Mouse (Mus musculus): Measurements from ENCODE around the gene Mup6. TPM values are rescaled to one million over a fixed set of nuclear protein-coding genes. Genes with fewer than 3 reads are reported as not detected.

Mup6 gene
- not detected for total RNA-seq (2021)
- not detected in 2 replicates for polyA plus RNA-seq (2012; rRNA removed)
- long read RNA-seq: 0 reads

DNA sequence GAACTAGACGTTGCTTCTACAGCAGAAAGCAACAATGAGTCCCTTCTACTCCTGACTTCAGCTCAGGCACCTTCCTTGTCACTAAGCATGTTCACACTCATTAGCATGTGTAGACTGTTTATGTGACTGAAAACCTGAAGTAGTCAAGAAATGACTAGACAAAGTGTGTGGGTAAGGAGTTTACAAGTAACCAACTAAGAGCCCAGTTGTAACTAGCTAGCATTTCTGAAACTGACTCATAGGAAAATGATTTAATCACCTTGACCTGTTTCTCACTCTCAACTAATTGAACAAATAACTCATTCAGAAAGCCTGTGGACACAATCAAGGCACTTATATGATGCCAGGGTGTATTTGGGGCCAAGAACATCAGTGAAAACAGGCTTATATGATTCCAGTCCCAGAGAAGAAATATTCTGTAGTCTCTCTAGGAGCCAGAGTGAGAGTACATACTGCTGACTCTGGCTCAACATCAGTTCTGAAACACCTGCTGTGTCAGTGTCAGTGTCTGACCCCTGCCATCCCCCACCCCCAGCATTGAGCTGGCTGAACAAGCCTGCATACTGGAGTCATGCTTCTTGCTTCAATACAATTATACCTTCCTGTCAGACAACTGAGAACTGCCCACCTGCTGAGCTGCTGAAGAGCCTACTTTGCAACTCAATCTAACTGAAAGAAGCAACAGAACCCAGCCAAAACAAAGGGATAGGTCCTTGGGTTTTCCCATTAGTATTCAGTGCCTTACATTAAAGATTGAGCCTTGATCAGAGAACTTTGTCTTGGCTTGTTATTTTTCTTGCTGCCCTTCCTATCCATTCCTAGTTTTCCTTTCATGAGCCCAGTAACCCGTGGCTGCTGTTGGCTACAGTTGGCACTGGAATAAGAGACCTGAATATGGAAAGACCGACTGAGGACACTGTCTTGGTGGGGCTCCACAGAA is at the start of gene Mup6:
Gene Mup6, plus strand, starts transcription at position 890 of the 940 bp plus-strand sequence.
- intact Hi-C loops (cut with DNase I): no loop called here
- Histone ChIP-seq H3K27me3 (ENCODE audit: control insufficient read depth, insufficient read depth, low read length) (no peaks in the 10 kb centered on the region), H3K36me3 (ENCODE audit: control insufficient read depth, insufficient read depth, low read length) (no peaks in the 10 kb centered on the region), H3K79me2 (replicated peaks; ENCODE audit: control insufficient read depth, insufficient read depth, low read length) (no peaks in the 10 kb centered on the region), H3K4me3 (no peak within 1 kb of the TSS), H3K4me1 (ENCODE audit: control insufficient read depth, insufficient read depth, low read length) (no peaks in the 10 kb centered on the region), H3K27ac (no peak within 1 kb of the TSS), H3K9ac (ENCODE audit: low read depth, low read length) (no peak within 1 kb of the TSS)
- DNase-seq: no peak
- WGBS: 44% methylated on average over 3 of the region's 3 CpGs
- TF ChIP-seq POLR2A (IDR thresholded peaks at IDR 0.05; ENCODE audit: insufficient read depth, low read depth, low read length) (no peak), EP300 (IDR thresholded peaks at IDR 0.05; ENCODE audit: insufficient read depth, low read depth, low read length) (no peak), CTCF (IDR thresholded peaks at IDR 0.05) (no peak)

DNA sequence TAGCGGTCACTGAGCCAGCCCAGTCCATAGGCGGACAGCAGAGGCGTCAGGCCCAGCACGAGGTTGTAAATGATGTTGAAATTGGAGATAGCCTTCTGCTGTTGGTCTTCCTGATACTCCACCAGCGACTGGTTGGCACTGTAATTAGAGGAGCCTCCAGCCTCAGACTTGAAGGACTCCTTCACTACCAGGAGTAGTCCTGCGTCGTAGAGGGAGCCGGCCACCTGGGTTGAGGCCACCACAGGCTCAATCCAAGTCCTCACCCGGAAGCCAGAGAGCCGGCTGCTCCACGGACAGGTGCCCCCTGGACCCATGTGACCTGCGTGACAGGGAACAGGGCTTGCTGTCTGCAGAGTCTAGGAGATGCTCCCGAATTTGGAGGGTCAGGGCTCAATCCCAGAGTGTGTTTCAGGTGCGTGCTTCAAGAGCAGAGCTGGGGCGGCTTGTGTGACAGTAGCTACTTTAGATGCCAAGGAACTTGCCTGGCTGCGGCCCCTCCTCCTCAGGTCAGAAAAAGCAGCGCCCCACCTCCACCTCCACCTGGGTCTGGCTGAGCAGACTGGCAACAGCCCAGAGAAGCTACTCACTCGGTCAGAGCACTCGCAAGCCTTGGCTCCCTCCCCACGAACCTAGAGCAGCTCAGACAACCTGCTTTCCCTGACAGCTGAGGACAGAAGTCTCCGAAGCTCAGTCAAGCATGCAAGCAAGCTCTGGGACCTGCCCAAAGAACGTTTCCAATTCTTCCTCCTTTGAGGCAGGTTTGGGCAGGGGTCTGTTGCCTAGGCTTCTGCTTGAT is 49.3 kb upstream of the Mup6 start, which contains the start of gene Slc46a2:
Gene Slc46a2, minus strand, starts transcription at position 449 of the 796 bp plus-strand sequence.
- Histone ChIP-seq H3K36me3 (ENCODE audit: control insufficient read depth, insufficient read depth, low read length) (no peaks in the 10 kb centered on the region), H3K27me3 (ENCODE audit: control insufficient read depth, insufficient read depth, low read length) (no peaks in the 10 kb centered on the region), H3K79me2 (replicated peaks; ENCODE audit: control insufficient read depth, insufficient read depth, low read length) (no peaks in the 10 kb centered on the region), H3K9ac (ENCODE audit: low read depth, low read length) (no peak within 1 kb of the TSS), H3K4me3 (no peak within 1 kb of the TSS), H3K27ac (no peak within 1 kb of the TSS), H3K4me1 (ENCODE audit: control insufficient read depth, insufficient read depth, low read length) (no peaks in the 10 kb centered on the region)
- 25% methylated on average over 22 of the region's 22 CpGs for WGBS
- TF ChIP-seq CTCF (IDR thresholded peaks at IDR 0.05) (no peak), EP300 (IDR thresholded peaks at IDR 0.05; ENCODE audit: insufficient read depth, low read depth, low read length) (no peak), POLR2A (IDR thresholded peaks at IDR 0.05; ENCODE audit: insufficient read depth, low read depth, low read length) (no peak)
- DNase-seq: no peak
- intact Hi-C loops (cut with DNase I): no loop called here

DNA sequence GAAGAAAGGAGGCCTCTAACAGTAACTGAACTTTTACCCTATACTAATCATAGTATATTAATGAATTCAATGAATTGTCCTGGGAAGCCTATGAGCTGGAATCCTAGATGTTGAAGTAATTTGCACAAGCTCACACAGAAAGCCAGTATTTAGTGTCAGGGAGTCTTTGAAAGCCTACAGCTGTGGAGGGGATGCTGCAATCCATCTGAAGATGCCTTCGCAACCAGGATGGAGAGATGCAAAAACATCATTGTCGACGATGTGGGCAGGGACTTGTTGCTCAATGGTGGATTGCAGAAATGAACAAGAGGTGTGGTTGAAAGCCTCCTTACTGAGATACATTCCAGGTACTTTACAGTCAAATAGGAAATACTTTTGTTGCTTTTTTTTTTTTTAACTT is 46.1 kb upstream of the Mup6 start:
- Histone ChIP-seq H3K4me1 (ENCODE audit: control insufficient read depth, insufficient read depth, low read length) (no peaks in the 10 kb centered on the region; the same call in 1 of the 2 replicates), H3K9ac (ENCODE audit: low read depth, low read length) (no peak overlapping the region), H3K27ac (no peak overlapping the region), H3K27me3 (ENCODE audit: control insufficient read depth, insufficient read depth, low read length) (no peaks in the 10 kb centered on the region), H3K36me3 (ENCODE audit: control insufficient read depth, insufficient read depth, low read length) (no peaks in the 10 kb centered on the region), H3K79me2 (replicated peaks; ENCODE audit: control insufficient read depth, insufficient read depth, low read length) (no peaks in the 10 kb centered on the region), H3K4me3 (no peak overlapping the region)
- WGBS: 92% methylated on average over 3 of the region's 3 CpGs
- no peak for DNase-seq
- intact Hi-C loops (cut with DNase I): no loop called here
- TF ChIP-seq POLR2A (IDR thresholded peaks at IDR 0.05; ENCODE audit: insufficient read depth, low read depth, low read length) (no peak), CTCF (IDR thresholded peaks at IDR 0.05) (no peak), EP300 (IDR thresholded peaks at IDR 0.05; ENCODE audit: insufficient read depth, low read depth, low read length) (no peak)

DNA sequence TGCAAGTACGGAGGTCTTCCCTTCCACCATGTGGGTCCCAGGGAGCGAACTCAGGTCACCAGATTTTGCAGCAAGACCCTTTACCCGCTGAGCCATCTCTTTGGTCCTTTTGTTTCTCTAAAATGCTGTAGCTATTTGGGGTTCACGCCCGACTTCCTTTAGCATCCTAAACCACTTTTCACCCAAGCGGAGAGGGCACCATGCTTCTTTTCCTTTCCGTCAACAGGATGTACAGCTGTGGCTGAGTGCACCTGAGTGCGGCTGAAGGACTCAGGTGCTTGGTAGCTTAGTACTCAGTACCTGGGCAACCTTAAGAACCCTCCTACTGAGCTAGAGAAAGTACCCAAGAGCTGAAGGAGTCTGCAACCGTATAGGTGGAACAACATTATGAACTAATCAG is 39.0 kb upstream of the Mup6 start:
- H3K27me3 ChIP-seq (ENCODE audit: control insufficient read depth, insufficient read depth, low read length): no peaks in the 10 kb centered on the region
- 86% methylated on average over 9 of the region's 9 CpGs for WGBS
- no peak overlapping the region for H3K27ac ChIP-seq
- H3K9ac ChIP-seq (ENCODE audit: low read depth, low read length): no peak overlapping the region
- H3K36me3 ChIP-seq (ENCODE audit: control insufficient read depth, insufficient read depth, low read length): no peaks in the 10 kb centered on the region
- intact Hi-C loops (cut with DNase I): loop anchor here (5.0 kb wide), 1 partner anchor 53 kb away; no protein-coding TSS in a partner anchor
- no peak overlapping the region for H3K4me3 ChIP-seq
- TF ChIP-seq EP300 (IDR thresholded peaks at IDR 0.05; ENCODE audit: insufficient read depth, low read depth, low read length): no peak
- no peak for TF ChIP-seq POLR2A (IDR thresholded peaks at IDR 0.05; ENCODE audit: insufficient read depth, low read depth, low read length)
- no peaks in the 10 kb centered on the region for H3K79me2 ChIP-seq (replicated peaks; ENCODE audit: control insufficient read depth, insufficient read depth, low read length)
- no peaks in the 10 kb centered on the region; the same call in 1 of the 2 replicates for H3K4me1 ChIP-seq (ENCODE audit: control insufficient read depth, insufficient read depth, low read length)
- DNase-seq: no peak

DNA sequence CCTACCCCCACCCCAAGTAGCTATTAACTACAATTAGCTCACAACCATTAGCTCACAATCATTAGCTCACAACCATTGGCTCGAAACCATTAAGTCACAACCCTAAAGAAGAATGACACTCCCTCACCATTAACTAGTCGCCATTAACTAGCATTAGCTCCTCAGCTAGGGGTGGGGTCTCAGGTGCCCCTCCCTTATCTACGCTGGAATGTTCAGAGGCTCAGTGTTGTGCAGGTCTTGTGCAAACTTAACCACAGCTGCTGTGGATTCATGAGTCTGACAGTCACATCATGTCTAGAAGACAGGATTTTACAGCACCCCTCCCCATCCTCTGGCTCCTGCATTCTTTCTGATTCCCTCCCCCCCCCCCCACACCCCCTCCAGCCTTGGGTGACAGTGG is 36.4 kb upstream of the Mup6 start:
- H3K27me3 ChIP-seq (ENCODE audit: control insufficient read depth, insufficient read depth, low read length): no peaks in the 10 kb centered on the region
- no peaks in the 10 kb centered on the region for H3K79me2 ChIP-seq (replicated peaks; ENCODE audit: control insufficient read depth, insufficient read depth, low read length)
- H3K9ac ChIP-seq (ENCODE audit: low read depth, low read length): no peak overlapping the region
- H3K36me3 ChIP-seq (ENCODE audit: control insufficient read depth, insufficient read depth, low read length): no peaks in the 10 kb centered on the region
- intact Hi-C loops (cut with DNase I): loop anchor here (5.0 kb wide), 1 partner anchor 55 kb away; no protein-coding TSS in a partner anchor
- H3K4me3 ChIP-seq: no peak overlapping the region
- no peak for DNase-seq
- 88% methylated on average over 3 of the region's 3 CpGs for WGBS
- H3K4me1 ChIP-seq (ENCODE audit: control insufficient read depth, insufficient read depth, low read length): no peaks in the 10 kb centered on the region
- TF ChIP-seq CTCF (IDR thresholded peaks at IDR 0.05) (no peak), EP300 (IDR thresholded peaks at IDR 0.05; ENCODE audit: insufficient read depth, low read depth, low read length) (no peak), POLR2A (IDR thresholded peaks at IDR 0.05; ENCODE audit: insufficient read depth, low read depth, low read length) (no peak)
- H3K27ac ChIP-seq: no peak overlapping the region

Measured in heart, adult 2 months (tissue).